Mouse (Mus musculus): ENCODE measurements at regions not wholly inside any gene's neighbourhood (a gene's known extent, or its start where the extent isn't known, plus 50 kb on each side); places are given as distances from the start of the nearest gene placed in this dataset.

- no peak for TF ChIP-seq CTCF (IDR thresholded peaks at IDR 0.05; ENCODE audit: low read depth, low read length)
- TF ChIP-seq GATA1 (IDR thresholded peaks at IDR 0.05; ENCODE audit: borderline replicate concordance, low read length), result no peak
- TF ChIP-seq GATA2 (IDR thresholded peaks at IDR 0.05; ENCODE audit: borderline replicate concordance, low read depth, low read length), result no peak
- TF ChIP-seq POLR2AphosphoS5 (IDR thresholded peaks at IDR 0.05; ENCODE audit: insufficient replicate concordance, low read depth, low read length), result no peak
- TF ChIP-seq TAL1 (conservative IDR thresholded peaks at IDR 0.05; ENCODE audit: low read depth, low read length), result no peak
These were observed 172.1 kb downstream of the Wdr11 start for GRCm38 (mm10) chr7:129763754-129764153.

All from G1E (cell line).